Mouse (Mus musculus) myocyte (in vitro differentiated cells): ENCODE measurements at regions not wholly inside any gene's neighbourhood (a gene's known extent, or its start where the extent isn't known, plus 50 kb on each side); places are given as distances from the start of the nearest gene placed in this dataset.
A peak's percentile ranks its signal among the peaks of the same experiment; 100 is the strongest.

Experiments
- CEBPB ChIP-seq: IDR thresholded peaks from 2 replicates; pipeline ENCODE4 v1.6.1; 2011; ENCODE audit warnings: mild to moderate bottlenecking, moderate library complexity; ENCODE audit not compliant: poor library complexity, insufficient read depth, severe bottlenecking
- E2F4 ChIP-seq: IDR thresholded peaks from one replicate; pipeline ENCODE4 v1.6.1; 2011; ENCODE audit warnings: mild to moderate bottlenecking, control low read depth, moderate library complexity; ENCODE audit not compliant: insufficient read depth
- MAX ChIP-seq: IDR thresholded peaks from one replicate; pipeline ENCODE4 v1.6.1; 2011; ENCODE audit warnings: low read depth, mild to moderate bottlenecking, control low read depth
- MYOD1 ChIP-seq, 3 experiments: IDR thresholded peaks; one replicate each; pipeline ENCODE4 v1.6.1; 2011; ENCODE audit warnings: control low read depth in 2 of 3, low read depth in 2 of 3, mild to moderate bottlenecking in 2 of 3, moderate library complexity in 1 of 3; ENCODE audit not compliant: insufficient read length in 2 of 3, control insufficient read depth in 1 of 3
- MYOG ChIP-seq, 3 experiments: IDR thresholded peaks; one replicate each; pipeline ENCODE4 v1.6.1; 2011; ENCODE audit warnings: control low read depth in 2 of 3, low read depth in 2 of 3, mild to moderate bottlenecking in 2 of 3; ENCODE audit not compliant: insufficient read length in 2 of 3, control insufficient read depth in 1 of 3, insufficient read depth in 1 of 3
- POLR2A ChIP-seq: IDR thresholded peaks from one replicate; pipeline ENCODE4 v1.6.1; 2011; ENCODE audit warnings: low read depth, mild to moderate bottlenecking, control low read depth, moderate library complexity; ENCODE audit not compliant: insufficient read length
- POLR2AphosphoS2 ChIP-seq: IDR thresholded peaks from one replicate; pipeline ENCODE4 v1.6.1; 2011; ENCODE audit warnings: low read depth, control low read depth; ENCODE audit not compliant: insufficient read length
- REST ChIP-seq: IDR thresholded peaks from one replicate; pipeline ENCODE4 v1.6.1; 2011; ENCODE audit warnings: mild to moderate bottlenecking, control low read depth, moderate library complexity; ENCODE audit not compliant: insufficient read depth, insufficient read length
- SRF ChIP-seq: IDR thresholded peaks from one replicate; pipeline ENCODE4 v1.6.1; 2011; ENCODE audit warnings: low read depth; ENCODE audit not compliant: control insufficient read depth, insufficient read length
- TCF3 ChIP-seq: IDR thresholded peaks from one replicate; pipeline ENCODE4 v1.6.1; 2011; ENCODE audit warnings: low read depth, control low read depth; ENCODE audit not compliant: insufficient read length
- USF1 ChIP-seq: IDR thresholded peaks from one replicate; pipeline ENCODE4 v1.6.1; 2011; ENCODE audit warnings: low read depth, mild to moderate bottlenecking, control low read depth, moderate library complexity

DNA sequence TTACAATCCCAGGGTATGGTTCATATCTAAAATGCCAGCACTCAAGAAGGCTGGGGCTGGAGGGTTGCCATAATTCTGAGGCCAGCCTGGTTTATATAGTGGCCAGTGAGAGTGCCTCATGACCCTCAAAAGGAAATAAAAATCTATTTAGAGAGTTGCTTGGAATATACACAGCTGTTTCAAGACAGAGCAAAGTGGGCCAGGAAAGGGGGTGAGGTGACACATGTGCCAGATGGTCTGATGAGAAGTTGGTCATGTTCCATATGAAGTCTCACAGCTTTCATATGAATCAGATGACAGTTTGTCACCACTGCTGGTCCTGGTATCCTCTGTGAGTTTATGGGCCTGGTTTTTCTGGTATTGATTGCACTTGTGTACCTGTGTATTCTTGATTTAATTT, 261.5 kb upstream of the Ube2e3 start:
- no peak for TF ChIP-seq POLR2A
- no peak for TF ChIP-seq USF1
- no peak for TF ChIP-seq MAX
- TF ChIP-seq MYOD1 (IDR thresholded peaks at IDR 0.05; ENCODE audit: control insufficient read depth in 1 of 3, insufficient read length in 2 of 3, low read depth in 2 of 3) = peak in 1 of 3 experiments; percentile 74
- TF ChIP-seq REST = no peak
- no peak for TF ChIP-seq E2F4
- no peak for TF ChIP-seq SRF
- TF ChIP-seq POLR2AphosphoS2 = no peak
- TF ChIP-seq CEBPB = no peak
- TF ChIP-seq MYOG (IDR thresholded peaks at IDR 0.05; ENCODE audit: control insufficient read depth in 1 of 3, insufficient read depth in 1 of 3, insufficient read length in 2 of 3, low read depth in 2 of 3) = peak in 2 of 3 experiments; percentile 33 to 47
- no peak for TF ChIP-seq TCF3
